Mouse (Mus musculus): ENCODE data around the gene Olfm3. TPM values are rescaled to one million over a fixed set of nuclear protein-coding genes. Genes with fewer than 3 reads are reported as not detected.

Olfm3 gene
- polyA plus RNA-seq, 1 experiment from 2014 or later, result 25.6 TPM

- Histone ChIP-seq H3K4me3 (replicated peaks; ENCODE audit: low read length) (no peak overlapping the region), H3K4me2 (replicated peaks) (no peak overlapping the region), H3K9ac (no peak overlapping the region), H3K4me1 (replicated peaks; ENCODE audit: control insufficient read depth, insufficient read depth, low read length) (no peaks in the 10 kb centered on the region), H3K9me3 (ENCODE audit: control insufficient read depth, low read length) (no peaks in the 10 kb centered on the region), H3K36me3 (replicated peaks; ENCODE audit: control insufficient read depth, insufficient read depth) (no peaks in the 10 kb centered on the region), H3K27me3 (ENCODE audit: control insufficient read depth, insufficient read depth, low read length) (no peaks in the 10 kb centered on the region), H3K27ac (no peak overlapping the region)
- DNase-seq (ENCODE audit: low spot score) (no peak), ATAC-seq (ENCODE audit: low FRiP score) (no peak)
- WGBS, result 77% methylated on average over 1 of the region's 1 CpGs
These were observed 124.2 kb downstream of the Olfm3 start for GRCm38 (mm10) chr3:115028046-115028445.

GRCm38 (mm10) chr3:115028611-115029010 is 124.7 kb downstream of the Olfm3 start:
- H3K4me1 ChIP-seq (replicated peaks; ENCODE audit: control insufficient read depth, insufficient read depth, low read length), result no peaks in the 10 kb centered on the region
- H3K9ac ChIP-seq, result no peak overlapping the region
- 83% methylated on average over 1 of the region's 1 CpGs for WGBS
- DNase-seq (ENCODE audit: low spot score) (no peak), ATAC-seq (ENCODE audit: low FRiP score) (no peak)
- H3K27ac ChIP-seq, result no peak overlapping the region
- no peak overlapping the region for H3K4me3 ChIP-seq (replicated peaks; ENCODE audit: low read length)
- H3K9me3 ChIP-seq (ENCODE audit: control insufficient read depth, low read length), result no peaks in the 10 kb centered on the region
- no peak overlapping the region for H3K4me2 ChIP-seq (replicated peaks)
- H3K36me3 ChIP-seq (replicated peaks; ENCODE audit: control insufficient read depth, insufficient read depth), result no peaks in the 10 kb centered on the region
- no peaks in the 10 kb centered on the region for H3K27me3 ChIP-seq (ENCODE audit: control insufficient read depth, insufficient read depth, low read length)

- H3K4me2 ChIP-seq (replicated peaks), result no peak overlapping the region
- DNase-seq (ENCODE audit: low spot score) (no peak), ATAC-seq (ENCODE audit: low FRiP score) (no peak)
- H3K27me3 ChIP-seq (ENCODE audit: control insufficient read depth, insufficient read depth, low read length), result no peaks in the 10 kb centered on the region
- H3K4me3 ChIP-seq (replicated peaks; ENCODE audit: low read length), result no peak overlapping the region
- no peak overlapping the region for H3K9ac ChIP-seq
- no peaks in the 10 kb centered on the region for H3K36me3 ChIP-seq (replicated peaks; ENCODE audit: control insufficient read depth, insufficient read depth)
- WGBS, result 93% methylated on average over 5 of the region's 5 CpGs
- H3K9me3 ChIP-seq (ENCODE audit: control insufficient read depth, low read length), result no peaks in the 10 kb centered on the region
- H3K27ac ChIP-seq, result no peak overlapping the region
- H3K4me1 ChIP-seq (replicated peaks; ENCODE audit: control insufficient read depth, insufficient read depth, low read length), result no peaks in the 10 kb centered on the region
These were observed 145.2 kb downstream of the Olfm3 start for GRCm38 (mm10) chr3:115049060-115049459.

GRCm38 (mm10) chr3:115064901-115065300 is 161.0 kb downstream of the Olfm3 start:
- no peak for DNase-seq (ENCODE audit: low spot score)
- 72% methylated on average over 1 of the region's 1 CpGs for WGBS
- Histone ChIP-seq H3K36me3 (replicated peaks; ENCODE audit: control insufficient read depth, insufficient read depth) (no peaks in the 10 kb centered on the region), H3K4me1 (replicated peaks; ENCODE audit: control insufficient read depth, insufficient read depth, low read length) (no peaks in the 10 kb centered on the region), H3K9me3 (ENCODE audit: control insufficient read depth, low read length) (no peaks in the 10 kb centered on the region), H3K4me2 (replicated peaks) (no peak overlapping the region), H3K4me3 (replicated peaks; ENCODE audit: low read length) (no peak overlapping the region), H3K27ac (no peak overlapping the region), H3K9ac (no peak overlapping the region), H3K27me3 (ENCODE audit: control insufficient read depth, insufficient read depth, low read length) (no peaks in the 10 kb centered on the region)
- no peak for ATAC-seq (ENCODE audit: low FRiP score)

GRCm38 (mm10) chr3:115080428-115081181 is 176.7 kb downstream of the Olfm3 start:
- Histone ChIP-seq H3K9ac (no peak overlapping the region), H3K27me3 (ENCODE audit: control insufficient read depth, insufficient read depth, low read length) (no peaks in the 10 kb centered on the region), H3K4me2 (replicated peaks) (no peak overlapping the region; the same call in 1 of the 2 replicates), H3K4me1 (replicated peaks; ENCODE audit: control insufficient read depth, insufficient read depth, low read length) (0 out of 2 replicates have a peak, but pooled peaks cover 7% of the 10 kb centered on the region), H3K4me3 (replicated peaks; ENCODE audit: low read length) (no peak overlapping the region), H3K27ac (no peak overlapping the region), H3K36me3 (replicated peaks; ENCODE audit: control insufficient read depth, insufficient read depth) (no peaks in the 10 kb centered on the region), H3K9me3 (ENCODE audit: control insufficient read depth, low read length) (no peaks in the 10 kb centered on the region)
- WGBS, result 39% methylated on average over 12 of the region's 12 CpGs
- no peak for DNase-seq (ENCODE audit: low spot score)
- peak; percentile 40; the same call in 1 of the 2 replicates for ATAC-seq (ENCODE audit: low FRiP score)

GRCm38 (mm10) chr3:115081371-115081770 is 177.5 kb downstream of the Olfm3 start:
- H3K4me2 ChIP-seq (replicated peaks), result no peak overlapping the region
- H3K27ac ChIP-seq, result no peak overlapping the region
- ATAC-seq (ENCODE audit: low FRiP score), result no peak
- H3K27me3 ChIP-seq (ENCODE audit: control insufficient read depth, insufficient read depth, low read length), result no peaks in the 10 kb centered on the region
- no peaks in the 10 kb centered on the region for H3K36me3 ChIP-seq (replicated peaks; ENCODE audit: control insufficient read depth, insufficient read depth)
- no peak overlapping the region for H3K9ac ChIP-seq
- WGBS, result 51% methylated on average over 2 of the region's 2 CpGs
- no peak for DNase-seq (ENCODE audit: low spot score)
- 0 out of 2 replicates have a peak, but pooled peaks cover 7% of the 10 kb centered on the region for H3K4me1 ChIP-seq (replicated peaks; ENCODE audit: control insufficient read depth, insufficient read depth, low read length)
- H3K9me3 ChIP-seq (ENCODE audit: control insufficient read depth, low read length), result no peaks in the 10 kb centered on the region
- H3K4me3 ChIP-seq (replicated peaks; ENCODE audit: low read length), result no peak overlapping the region

GRCm38 (mm10) chr3:115082947-115083346 is 179.1 kb downstream of the Olfm3 start:
- H3K4me3 ChIP-seq (replicated peaks; ENCODE audit: low read length), result no peak overlapping the region
- peak; percentile 24; the same call in 1 of the 2 replicates for ATAC-seq (ENCODE audit: low FRiP score)

GRCm38 (mm10) chr3:115088281-115088680 is 184.4 kb downstream of the Olfm3 start:
- no peak for DNase-seq (ENCODE audit: low spot score)
- 83% methylated on average over 3 of the region's 3 CpGs for WGBS

More at GRCm38 (mm10) chr3:115082947-115083346, 179.1 kb downstream of the Olfm3 start:
- no peaks in the 10 kb centered on the region for H3K27me3 ChIP-seq (ENCODE audit: control insufficient read depth, insufficient read depth, low read length)
- H3K36me3 ChIP-seq (replicated peaks; ENCODE audit: control insufficient read depth, insufficient read depth), result no peaks in the 10 kb centered on the region
- H3K9me3 ChIP-seq (ENCODE audit: control insufficient read depth, low read length), result no peaks in the 10 kb centered on the region
- H3K9ac ChIP-seq, result no peak overlapping the region
- no peak overlapping the region for H3K27ac ChIP-seq
- no peak for DNase-seq (ENCODE audit: low spot score)
- no peak overlapping the region for H3K4me2 ChIP-seq (replicated peaks)
- 0 out of 2 replicates have a peak, but pooled peaks cover 7% of the 10 kb centered on the region for H3K4me1 ChIP-seq (replicated peaks; ENCODE audit: control insufficient read depth, insufficient read depth, low read length)

GRCm38 (mm10) chr3:115090670-115091069 is 186.8 kb downstream of the Olfm3 start:
- Histone ChIP-seq H3K9me3 (ENCODE audit: control insufficient read depth, low read length) (no peaks in the 10 kb centered on the region), H3K9ac (no peak overlapping the region), H3K27ac (no peak overlapping the region), H3K27me3 (ENCODE audit: control insufficient read depth, insufficient read depth, low read length) (no peaks in the 10 kb centered on the region), H3K4me3 (replicated peaks; ENCODE audit: low read length) (no peak overlapping the region), H3K4me1 (replicated peaks; ENCODE audit: control insufficient read depth, insufficient read depth, low read length) (no peaks in the 10 kb centered on the region), H3K36me3 (replicated peaks; ENCODE audit: control insufficient read depth, insufficient read depth) (no peaks in the 10 kb centered on the region), H3K4me2 (replicated peaks) (no peak overlapping the region)
- no peak for ATAC-seq (ENCODE audit: low FRiP score)
- DNase-seq (ENCODE audit: low spot score), result no peak
- 32% methylated on average over 2 of the region's 2 CpGs for WGBS

More at GRCm38 (mm10) chr3:115088281-115088680, 184.4 kb downstream of the Olfm3 start:
- no peak for ATAC-seq (ENCODE audit: low FRiP score)
- no peak overlapping the region for H3K4me3 ChIP-seq (replicated peaks; ENCODE audit: low read length)
- no peak overlapping the region for H3K27ac ChIP-seq
- no peaks in the 10 kb centered on the region for H3K27me3 ChIP-seq (ENCODE audit: control insufficient read depth, insufficient read depth, low read length)
- no peak overlapping the region for H3K9ac ChIP-seq
- H3K9me3 ChIP-seq (ENCODE audit: control insufficient read depth, low read length), result no peaks in the 10 kb centered on the region
- no peak overlapping the region for H3K4me2 ChIP-seq (replicated peaks)
- H3K36me3 ChIP-seq (replicated peaks; ENCODE audit: control insufficient read depth, insufficient read depth), result no peaks in the 10 kb centered on the region
- no peaks in the 10 kb centered on the region for H3K4me1 ChIP-seq (replicated peaks; ENCODE audit: control insufficient read depth, insufficient read depth, low read length)
